Mouse (Mus musculus) gastrocnemius, postnatal 36 days (tissue): ENCODE measurements around the gene Atxn7l3b. TPM values are rescaled to one million over a fixed set of nuclear protein-coding genes. Genes with fewer than 3 reads are reported as not detected.

ENCODE experiments used
- DNase-seq, 2 experiments: peaks; one replicate each; pipeline ENCODE4 v3.0.0; 2022
- intact Hi-C: fragments of 180-260 bp; cut with DNase I; formaldehyde crosslinking; loops from one replicate; pipeline ENCODE4 v1.15.1; 2025
- total RNA-seq, 2 experiments: library from RNA; stranded (reverse); gene quantifications; 2 replicates each; pipeline ENCODE4 v1.2.3; 2021

The Atxn7l3b gene
- total RNA-seq, 2 experiments from 2014 or later, result 13.5 to 14.9 TPM

DNA sequence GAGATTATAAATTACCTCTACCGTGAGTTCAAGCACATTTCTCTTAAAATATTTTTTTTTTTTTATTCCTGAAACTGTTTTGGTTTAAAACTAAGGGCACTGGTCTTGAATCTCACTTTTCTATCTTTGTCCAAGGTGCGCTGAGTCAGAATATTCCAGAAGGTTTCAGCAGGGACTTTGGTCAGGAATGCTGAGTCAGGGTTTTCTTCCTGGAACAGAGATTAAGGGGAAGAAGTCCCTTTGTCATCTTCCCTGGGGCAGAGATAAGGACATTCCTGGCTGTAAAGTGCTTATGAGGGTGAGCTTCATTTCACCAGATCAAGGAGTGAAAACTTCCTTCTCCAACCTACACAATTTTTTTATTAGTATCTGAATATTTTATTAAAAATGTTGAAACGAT is 46.7 kb downstream of the Atxn7l3b start:
- DNase-seq, result no peak
- intact Hi-C loops, result no loop called here

DNA sequence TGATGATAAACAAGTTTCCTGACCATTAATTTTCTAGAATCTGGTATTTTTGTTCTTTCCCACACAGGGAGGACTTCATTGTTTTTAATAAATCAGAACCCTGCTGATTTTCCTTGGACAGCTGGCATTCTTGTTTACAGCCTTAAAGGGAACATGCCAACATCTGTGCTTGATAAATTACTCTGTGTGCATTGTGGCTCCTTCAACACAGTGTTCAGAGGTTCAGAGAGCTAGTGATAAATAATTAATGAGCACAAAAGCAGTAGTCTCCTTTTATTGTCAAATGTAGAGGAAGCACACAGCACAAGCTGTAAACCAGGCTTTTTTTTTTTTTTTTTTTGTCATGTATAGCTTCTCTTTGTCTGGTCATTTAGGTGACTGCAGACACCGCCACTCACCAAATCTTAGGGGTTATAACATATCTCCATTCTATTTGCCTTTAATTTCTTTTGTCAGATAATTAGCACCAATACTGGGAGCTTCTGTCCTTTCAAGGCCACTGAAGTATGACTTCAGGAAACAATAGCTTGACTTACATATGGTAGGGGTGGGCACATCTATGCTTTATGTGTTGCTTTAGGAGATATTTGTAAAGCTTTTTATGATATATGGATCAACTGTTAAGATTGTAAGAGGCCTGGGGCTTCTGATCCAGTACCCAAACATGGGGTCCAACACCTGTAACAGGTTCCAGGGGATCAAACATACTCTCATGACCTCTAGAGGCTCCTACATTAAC is 52.0 kb downstream of the Atxn7l3b start:
- intact Hi-C loops, result no loop called here
- no peak for DNase-seq
